Mouse (Mus musculus) spleen, adult 12 weeks (tissue): ENCODE data around the gene Gria1.

ENCODE experiments used
- DNase-seq: peaks from one replicate; pipeline ENCODE4 v3.0.0; 2022; ENCODE audit warnings: low spot score

Gria1 gene

DNA sequence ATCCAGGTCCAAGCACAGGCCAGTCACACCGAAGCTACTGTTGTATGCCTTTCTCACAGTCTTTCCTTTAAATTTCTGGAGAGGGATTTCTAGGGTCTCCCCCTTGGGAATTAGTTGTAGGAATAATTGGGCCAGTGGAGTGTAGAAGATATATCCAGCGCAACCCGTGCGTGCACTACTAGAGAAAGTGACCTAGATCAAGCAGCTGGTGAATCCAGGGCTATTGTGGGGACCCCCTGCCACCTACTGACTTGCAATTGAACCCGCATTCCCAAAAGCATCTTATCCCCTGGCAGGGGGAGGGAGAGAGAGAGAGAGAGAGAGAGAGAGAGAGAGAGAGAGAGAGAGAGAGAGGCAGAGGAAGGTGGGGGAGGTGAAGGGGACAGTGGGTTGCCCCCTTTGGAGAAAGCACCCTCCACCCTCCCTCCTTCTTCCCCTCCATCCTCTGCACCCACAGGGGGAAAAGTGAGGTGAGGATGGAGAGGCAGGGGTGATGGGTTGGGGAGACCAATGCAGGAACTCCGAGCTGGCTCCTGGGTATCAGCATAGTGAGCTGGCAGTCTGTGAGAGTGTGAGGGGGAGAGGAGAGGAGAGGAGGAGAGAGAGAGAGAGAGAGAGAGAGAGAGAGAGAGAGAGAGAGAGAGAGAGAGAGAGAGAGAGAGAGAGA is at the start of gene Gria1:
TSS of gene Gria1 (plus strand) at position 364 of the 667 bp plus-strand sequence.
- no peak for DNase-seq

DNA sequence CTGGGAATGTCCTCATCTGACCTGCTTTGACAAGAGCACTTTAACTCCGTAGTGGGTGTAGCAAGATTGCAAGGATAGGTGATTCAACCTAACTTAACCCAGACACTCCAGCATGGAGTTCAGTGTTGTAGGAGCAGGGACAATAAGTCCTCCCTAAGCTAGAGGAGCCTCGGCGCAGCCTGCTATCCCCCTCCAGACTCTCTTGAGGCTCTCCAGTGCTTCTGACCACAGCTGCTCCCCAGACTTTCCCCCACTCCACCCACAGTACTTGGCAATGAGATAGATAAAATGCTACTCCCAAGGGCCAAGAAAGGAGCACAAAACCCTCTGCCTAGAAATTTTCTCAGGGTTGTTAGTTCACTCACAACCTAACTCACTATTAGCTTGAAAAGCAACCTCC is 49.4 kb upstream of the Gria1 start:
- DNase-seq = no peak

DNA sequence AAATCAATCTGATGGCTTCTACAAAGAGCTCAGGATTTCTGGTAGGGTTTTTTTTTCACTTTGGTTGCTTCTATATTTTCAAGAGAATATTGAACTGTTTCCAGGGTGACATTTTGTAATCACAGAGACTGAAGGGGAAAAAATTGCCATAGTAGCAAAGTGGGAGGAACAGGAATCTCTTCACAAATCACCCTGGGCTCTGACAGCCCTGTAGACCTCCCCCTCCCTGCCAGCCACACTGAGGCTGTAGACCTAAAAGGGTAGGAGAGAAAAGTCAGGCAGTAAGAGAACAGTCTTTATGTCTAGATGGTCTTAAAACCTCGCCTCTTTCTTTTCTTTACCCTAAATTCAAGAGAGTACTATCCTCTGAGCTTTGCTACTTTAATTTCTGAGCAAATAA is 38.4 kb upstream of the Gria1 start:
- no peak for DNase-seq

DNA sequence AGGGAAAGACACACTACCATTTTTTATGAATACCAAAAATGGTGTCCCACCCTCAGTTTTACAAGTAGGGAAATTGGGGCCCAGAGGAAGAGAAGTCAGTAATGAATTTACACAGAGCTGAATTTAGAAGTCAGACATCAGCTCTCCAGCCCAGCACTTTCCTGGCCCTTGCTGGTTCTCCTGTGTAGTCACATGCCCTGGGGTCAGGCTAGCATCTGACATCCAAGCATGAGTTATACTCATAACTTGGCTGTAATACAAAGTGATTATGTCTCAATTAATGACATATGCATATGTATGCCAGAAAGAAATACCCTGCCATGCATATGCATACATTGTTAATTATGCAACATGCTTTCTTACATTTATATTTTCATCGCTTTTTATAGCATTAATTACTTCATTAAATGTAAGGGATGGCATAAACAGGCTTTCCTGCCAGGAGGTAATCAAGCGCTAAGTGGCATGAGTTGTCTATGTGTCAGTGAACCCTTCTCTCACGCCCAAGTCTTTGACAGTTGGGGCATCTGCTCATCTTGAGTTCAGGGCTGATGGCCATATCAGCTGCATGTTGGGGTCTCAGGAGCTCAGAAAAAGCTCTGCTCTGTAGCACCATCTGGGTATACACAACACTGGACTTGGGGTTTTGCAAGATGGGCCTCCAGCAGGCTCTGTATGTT is 26.7 kb upstream of the Gria1 start:
- DNase-seq = no peak

DNA sequence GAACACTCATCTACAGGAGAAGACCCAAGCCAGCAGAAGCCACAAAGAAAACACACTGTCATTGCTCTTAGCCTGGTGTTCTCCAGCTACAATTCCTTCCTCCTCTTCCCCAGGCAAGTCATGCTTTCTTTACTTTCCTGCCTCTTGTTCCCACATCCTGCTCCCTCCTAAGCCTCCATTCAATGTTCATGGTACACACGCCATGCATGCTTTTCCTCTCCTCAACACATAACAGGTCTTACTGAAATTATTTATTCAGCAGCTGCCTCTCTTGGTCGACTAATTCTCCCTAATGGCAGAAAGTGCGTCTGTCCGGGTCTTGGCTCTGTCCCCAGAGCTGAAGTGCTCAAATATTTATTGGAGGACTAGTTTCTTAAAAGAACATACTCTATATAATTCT is 25.7 kb upstream of the Gria1 start:
- no peak for DNase-seq

DNA sequence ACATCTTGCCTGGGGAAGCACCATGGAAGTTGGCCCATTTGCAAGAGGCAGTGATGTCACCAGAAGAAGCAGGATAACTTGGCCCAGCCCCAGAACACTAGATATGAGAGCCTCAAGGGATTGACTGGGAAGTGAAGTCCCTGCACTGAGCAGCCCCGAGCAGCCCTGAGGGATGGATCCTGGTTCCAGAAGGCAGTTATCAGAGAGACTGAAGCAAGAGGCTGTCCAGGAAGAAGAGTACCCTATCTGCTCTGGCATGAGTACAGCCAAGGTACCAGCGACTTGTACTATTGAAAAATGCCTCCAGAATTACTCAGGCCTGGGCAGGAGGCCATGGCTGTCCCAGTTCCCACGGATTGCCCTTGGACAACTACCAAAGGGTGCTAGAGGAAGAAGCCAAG is 11.6 kb upstream of the Gria1 start:
- no peak for DNase-seq

DNA sequence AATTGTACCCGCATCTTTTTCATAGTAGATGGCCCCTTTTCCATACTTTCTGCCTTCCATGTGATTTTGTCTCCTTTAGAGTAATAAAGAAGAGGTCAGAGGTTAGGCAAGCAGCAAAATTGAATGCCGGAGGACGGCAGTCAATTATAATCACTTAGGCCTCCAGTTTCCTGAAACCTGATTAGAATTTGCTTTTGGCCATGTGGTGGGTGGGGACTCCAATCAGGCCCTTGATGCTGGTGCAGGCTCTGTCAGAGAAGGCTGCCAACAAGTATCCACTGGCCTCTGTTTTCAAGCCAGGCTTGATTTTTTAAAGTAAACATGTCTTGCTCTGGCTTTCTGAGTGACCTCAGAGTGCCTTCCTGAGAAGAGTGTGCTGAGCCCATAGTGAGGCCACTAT is 6.6 kb upstream of the Gria1 start:
- no peak for DNase-seq

DNA sequence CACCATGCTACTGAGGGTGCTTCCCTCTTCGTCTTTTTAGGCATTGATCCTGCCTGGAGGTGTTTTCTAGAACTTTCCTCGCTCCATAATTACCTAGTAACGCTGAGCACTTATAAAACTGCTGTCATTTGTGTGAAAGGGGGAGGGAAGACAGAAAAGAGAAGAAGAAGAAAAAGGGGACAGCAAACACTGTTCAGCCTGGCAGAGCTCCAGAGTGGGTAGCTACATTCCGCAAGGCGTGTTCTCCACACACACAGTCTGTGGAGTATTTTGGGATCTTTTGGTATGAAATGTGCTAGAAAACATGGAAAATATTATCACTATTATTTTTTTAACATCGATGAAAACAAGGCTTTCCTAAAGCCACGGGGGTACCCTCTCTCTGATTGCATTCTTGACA is 5.8 kb upstream of the Gria1 start:
- no peak for DNase-seq

DNA sequence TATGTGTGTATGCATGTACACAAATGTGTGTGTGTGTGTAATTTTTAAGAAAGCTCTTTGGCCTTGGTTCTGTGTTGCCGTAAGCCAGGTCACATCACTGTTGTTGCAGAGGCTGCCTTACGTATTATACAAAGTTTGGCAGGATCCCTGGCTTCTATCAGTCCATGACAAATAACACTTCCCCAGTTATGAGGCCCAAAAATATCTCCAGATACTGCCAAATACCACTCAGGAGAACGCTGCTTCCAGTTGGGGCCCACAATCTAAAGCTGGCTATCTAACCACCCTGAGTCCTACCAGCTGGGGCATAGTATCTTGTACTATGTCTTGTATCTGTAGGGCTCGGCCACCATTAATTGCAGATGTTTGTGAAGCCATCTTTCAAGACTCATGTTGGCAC is 3.4 kb upstream of the Gria1 start:
- no peak for DNase-seq

DNA sequence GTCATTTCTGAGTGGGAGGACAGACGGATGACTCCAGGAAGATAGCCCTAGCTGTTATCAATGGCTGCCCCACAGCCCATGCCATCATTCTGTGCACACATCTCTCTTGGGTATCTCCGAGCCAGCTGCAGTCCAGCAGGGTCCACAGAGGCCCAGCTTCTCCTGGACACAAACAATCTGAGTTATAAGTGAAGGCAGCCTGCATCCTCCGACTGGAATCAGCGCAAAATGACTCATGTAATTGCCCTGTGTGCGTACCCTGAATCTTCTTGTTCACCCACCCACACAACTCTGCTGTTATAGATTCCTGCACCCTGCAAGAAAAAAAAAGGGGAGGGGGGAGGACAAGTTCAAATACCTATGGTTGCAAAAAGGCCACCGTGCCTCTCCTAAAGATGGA is 576 bp upstream of the Gria1 start:
- DNase-seq = no peak

DNA sequence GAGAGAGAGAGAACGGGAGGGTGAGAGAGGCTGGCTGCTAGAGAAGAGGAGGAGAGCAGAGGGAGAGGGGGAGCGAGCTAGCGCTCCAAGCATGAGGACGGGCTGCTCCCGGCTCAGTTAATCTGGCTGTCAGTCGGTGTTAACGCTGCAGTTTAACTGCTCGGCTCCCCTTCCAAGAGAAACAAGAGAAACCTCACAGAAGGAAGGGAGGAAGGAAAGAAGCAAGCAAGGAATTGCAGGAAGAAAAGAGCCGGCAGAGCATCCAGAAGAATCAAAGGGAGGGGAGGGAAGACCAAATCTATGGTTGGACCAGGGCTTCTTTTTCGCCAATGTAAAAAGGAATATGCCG is 478 bp downstream of the Gria1 start:
- DNase-seq = no peak

DNA sequence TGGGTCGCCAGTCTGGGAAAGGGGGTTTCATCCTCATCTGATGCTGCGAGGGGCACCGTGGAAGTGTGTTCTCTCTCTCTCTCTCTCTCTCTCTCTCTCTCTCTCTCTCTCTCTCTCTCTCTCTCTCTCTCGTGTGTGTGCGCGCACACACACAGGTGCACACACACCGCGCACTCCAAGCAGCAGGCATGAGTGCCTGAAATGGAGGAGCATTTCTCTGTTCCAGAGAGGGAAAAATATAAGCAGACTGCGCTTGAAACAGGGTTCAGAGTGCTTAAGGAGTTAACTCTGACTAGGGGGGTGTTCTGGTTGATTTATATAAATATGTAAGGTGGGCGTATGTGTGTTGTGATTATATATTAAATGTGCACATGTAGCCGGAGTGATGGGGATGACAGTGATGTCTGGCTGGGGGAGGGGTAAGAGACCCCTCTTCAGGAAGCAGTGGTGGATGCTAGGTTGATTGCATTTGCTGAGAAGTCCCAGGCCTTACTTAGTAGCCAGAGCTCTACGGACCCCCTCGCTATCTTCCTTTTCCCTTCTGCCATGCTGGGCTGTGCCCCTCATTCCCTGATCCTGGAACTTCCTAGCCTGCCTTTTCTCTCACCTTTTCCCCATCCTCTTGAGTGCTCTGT is 1.2 kb downstream of the Gria1 start:
- DNase-seq = no peak

DNA sequence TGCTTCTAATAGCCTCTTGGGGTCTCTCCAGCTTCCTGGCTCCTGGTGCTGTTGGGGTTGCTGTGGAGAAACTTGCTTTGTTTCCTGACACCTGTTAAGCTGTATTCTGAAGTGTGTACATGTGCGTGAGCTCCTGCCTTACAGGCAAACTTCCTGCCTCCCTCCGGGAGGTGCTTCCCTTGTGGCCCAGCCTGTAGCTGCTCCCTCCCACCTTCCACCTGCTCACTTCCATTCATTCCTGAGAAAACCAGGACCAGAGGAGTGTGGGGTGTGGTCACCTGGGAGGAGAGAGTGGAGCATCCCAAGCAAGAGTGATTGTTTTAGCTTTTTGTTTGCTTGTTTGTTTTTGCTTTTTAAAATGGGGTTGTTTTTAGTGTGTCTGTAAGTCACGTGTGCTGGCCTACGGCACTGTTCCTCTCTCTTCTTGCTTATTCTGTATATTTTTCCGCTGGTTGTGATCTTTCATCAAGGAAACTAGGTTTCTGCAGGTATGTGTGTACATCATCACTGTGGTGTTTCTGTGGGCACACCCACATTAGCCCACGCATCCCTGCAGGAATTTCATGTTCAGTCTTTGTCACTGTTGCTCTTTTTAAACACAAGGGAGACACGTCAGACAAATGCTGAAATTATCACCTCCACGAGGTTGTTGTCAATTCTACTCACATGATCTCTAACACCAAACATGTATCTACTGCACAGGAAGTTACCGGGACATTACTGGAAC is 2.4 kb downstream of the Gria1 start:
- no peak for DNase-seq

DNA sequence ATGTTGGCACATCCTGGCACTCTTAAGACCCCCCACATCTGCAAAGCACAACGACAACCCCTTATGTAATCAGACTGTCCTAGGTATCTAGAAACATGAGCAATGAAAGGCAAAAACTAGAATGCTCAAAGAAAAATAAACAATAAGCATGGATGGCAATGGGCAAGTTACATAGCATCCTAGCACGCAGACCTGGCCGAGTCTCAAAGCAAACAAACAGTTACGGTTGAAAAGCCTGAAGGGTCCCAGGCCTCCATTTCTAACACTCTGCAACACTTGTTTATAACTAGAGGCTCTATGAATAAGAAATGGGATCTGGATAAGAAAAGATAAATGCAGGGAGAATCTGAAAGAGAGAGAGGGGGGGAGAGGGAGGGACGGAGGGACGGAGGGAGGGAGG is 3.2 kb downstream of the Gria1 start:
- DNase-seq = no peak

DNA sequence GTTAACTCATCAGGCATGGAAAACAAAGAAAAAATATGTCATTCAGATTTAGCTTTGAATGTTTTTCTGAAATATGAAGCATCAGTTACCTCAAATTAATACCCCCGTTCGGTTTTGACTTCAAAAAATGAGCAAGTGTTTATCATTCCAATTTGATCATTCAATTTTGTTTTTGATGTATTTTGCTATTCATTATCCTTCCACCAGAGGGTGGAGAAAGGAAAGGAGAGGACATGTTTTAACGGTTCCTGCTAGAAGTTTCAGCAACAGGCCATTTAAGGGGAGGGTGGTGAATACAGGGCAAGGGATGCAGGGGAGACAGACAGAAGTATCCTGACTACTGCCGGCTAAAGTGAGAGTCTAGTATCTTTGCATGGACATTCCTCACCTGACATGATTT is 7.3 kb downstream of the Gria1 start:
- DNase-seq = no peak

DNA sequence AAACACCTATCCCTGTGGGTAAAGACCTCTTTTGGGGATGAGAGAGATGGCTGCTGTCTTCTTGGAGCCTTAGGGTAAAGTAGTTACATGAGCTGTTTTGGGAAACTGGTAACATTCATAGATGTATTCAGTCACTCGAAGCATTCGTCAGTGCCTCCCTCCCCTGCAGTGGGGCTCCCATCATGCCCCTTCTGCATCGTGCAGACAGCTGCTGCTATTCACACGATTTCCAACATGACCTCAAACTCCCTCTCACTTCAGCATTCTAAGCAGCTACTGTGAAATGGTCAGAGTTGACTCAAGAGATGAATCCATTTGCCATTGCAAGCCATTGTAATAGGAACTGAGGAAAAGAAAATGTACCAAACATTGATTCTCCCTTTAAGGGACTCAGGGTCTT is 11.2 kb downstream of the Gria1 start:
- no peak for DNase-seq

DNA sequence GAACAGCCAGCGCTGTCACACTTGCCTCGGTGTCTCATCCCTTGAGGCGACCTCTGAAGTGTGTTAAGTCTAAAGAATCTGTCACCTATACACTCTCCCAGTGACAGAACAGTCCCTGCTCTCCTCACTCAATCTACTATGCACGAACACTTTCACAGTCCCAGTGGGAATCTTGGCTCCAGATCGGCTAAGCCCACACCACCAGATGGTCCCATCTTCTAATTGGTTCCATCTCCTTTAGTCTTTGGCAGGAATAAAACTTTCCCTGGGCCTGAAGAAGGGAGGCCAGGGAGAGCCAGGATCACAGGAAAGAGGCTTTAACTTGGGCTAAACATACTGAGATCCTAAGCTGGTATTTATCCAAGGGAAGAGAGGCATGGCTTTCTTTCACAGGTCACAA is 19.3 kb downstream of the Gria1 start:
- DNase-seq = no peak

DNA sequence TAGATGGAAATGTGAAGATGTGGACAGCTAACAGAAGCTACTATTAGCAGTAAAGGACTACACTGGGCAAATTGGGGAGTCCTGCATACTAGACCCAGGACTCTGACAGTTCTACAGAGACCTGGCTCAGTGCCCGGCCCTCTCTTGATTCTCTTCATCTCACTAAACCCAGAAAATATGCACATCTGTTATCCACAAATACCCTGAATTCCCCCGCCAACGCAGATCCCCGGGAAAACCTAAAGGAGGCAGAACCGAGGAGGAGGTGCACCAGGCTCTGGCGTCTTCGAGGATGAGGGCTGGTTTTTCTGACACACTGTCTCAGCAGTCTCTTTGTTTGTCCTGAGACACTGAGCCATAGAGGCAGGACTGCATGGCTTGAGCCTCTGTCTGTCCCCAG is 27.6 kb downstream of the Gria1 start:
- DNase-seq = no peak

DNA sequence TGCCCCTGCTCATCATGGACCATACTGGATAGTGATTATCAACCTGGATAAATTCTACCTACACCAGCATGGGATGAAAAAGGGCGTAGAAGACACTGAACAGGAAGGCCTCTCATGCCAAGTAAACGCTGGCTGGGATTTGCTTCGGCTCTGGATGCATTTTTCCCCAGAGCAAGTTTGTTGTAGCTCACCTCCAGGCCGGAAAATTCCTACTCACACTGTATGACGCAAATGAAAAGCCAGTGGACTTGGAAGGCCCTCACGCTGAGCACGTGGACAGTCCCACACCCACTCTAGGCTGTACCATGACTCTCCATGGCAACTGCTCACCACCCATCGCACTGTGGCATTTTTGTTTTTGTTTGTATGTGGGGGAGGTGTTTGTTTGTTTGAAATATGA is 28.1 kb downstream of the Gria1 start:
- no peak for DNase-seq

DNA sequence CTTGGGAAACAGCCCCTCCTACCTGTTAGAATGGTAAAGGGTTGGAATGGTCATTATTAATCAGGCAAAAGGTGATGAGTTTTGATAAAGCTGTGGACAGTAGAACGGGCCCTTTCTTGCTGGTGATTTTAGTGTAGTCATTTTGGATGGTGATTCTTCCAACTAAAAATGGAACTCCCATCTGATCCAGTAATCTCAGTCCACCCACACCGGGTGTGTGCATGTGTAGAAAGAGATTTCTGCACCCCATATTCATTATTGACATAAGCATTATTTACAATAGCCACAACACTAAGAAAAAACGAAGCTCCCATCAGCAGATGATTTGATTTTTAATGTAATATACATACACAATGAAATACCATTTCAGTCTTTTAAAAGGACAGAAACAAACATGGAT is 30.9 kb downstream of the Gria1 start:
- no peak for DNase-seq

DNA sequence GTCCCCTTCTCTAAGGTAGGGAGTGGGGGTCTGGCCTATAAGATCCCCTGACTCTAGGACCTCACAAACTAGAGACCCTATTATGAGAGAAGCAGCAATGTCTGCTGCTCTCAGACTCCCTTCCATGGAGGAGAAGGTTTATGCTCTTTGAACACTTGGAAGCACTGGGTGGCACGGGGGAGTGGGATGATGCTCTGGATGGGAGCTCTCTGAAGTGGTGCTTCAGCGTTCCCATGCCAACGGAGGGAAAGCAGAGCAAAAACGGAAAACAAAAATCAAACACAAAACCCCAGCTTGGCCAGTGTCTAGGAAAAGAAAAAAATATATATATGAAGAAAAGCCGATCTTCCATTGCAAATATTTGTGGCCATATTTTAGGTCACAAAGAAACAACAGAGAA is 33.0 kb downstream of the Gria1 start:
- no peak for DNase-seq

DNA sequence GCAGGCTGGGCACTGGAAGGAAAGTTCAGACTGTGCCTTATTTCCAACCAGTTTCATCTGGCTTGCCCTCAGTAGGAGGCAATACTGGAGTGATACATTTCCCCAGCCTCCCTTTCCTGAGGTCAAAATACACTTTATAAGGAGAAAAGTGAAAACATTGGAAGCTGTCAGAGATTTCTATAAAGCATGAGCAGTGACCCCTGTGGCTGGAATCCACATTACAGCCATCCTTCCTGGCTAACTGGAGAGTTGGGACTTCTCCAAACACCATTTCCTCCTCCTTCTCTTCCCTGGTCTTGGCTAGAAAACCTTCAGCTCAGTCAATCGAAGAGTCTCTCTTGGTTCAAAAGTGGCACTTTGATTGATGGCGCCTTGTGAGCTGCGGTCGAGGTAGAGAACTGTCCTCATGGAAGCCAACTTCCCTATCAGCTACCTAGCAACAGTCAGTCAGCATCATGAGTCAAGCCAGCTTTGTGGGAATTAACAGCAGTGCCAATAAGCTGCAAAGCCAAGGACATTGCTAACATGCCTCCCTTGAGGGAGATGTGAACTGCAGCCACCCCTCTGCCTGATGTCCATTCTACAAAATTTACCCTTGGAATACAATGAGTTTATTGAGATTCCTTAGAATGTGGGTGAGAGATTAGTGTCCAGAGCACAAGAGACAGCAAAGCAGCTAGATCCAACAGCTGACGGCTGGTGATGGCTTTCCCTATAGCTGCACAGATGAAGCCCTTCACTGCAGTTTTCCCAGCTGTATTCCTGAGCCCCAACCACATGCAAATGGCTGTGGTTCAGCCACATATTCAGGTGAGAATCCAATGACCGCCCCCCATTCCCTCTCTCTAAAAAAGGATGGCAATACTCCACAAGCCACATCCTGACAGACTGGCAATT is 40.7 kb downstream of the Gria1 start:
- DNase-seq = no peak
